Mouse (Mus musculus) limb, embryonic 11.5 days (tissue): Measurements from ENCODE around the gene Lactb. TPM values are rescaled to one million over a fixed set of nuclear protein-coding genes. Genes with fewer than 3 reads are reported as not detected.
"Not testable (repeated sequence)": the region's sequence is repeated elsewhere in the genome, so short reads cannot be mapped to it uniquely, and the experiment has no call there.

Experiments
- ATAC-seq: fragments of 200-750 bp; cut with Nextera tagmentation; 2 replicates; pipeline ENCODE4 v1.8.0; 2017; ENCODE audit warnings: low read depth; ENCODE audit not compliant: insufficient number of reproducible peaks, low FRiP score, low TSS enrichment
- DNase-seq: peaks from one replicate; pipeline ENCODE4 v3.0.0-alpha.2; 2015; ENCODE audit warnings: low spot score
- H3K27ac ChIP-seq: fragments of 300-500 bp; sonication (generic); replicated peaks from 2 replicates; pipeline ENCODE4 v1.5.1; 2014; ENCODE audit warnings: low read depth, mild to moderate bottlenecking, low read length
- H3K27me3 ChIP-seq: fragments of 300-500 bp; sonication (generic); 2 replicates; pipeline ENCODE4 v1.6.1; 2014; ENCODE audit warnings: mild to moderate bottlenecking, low read length, mixed read lengths; ENCODE audit not compliant: control insufficient read depth, insufficient read depth
- H3K36me3 ChIP-seq: fragments of 300-500 bp; sonication (generic); 2 replicates; pipeline ENCODE4 v1.6.1; 2014; ENCODE audit warnings: mild to moderate bottlenecking, low read length, moderate library complexity, mixed read lengths; ENCODE audit not compliant: control insufficient read depth, insufficient read depth
- H3K4me1 ChIP-seq: fragments of 300-500 bp; sonication (generic); 2 replicates; pipeline ENCODE4 v1.6.1; 2014; ENCODE audit warnings: low read length, mixed read lengths; ENCODE audit not compliant: control insufficient read depth, insufficient read depth
- H3K4me2 ChIP-seq: fragments of 300-500 bp; sonication (generic); 2 replicates; pipeline ENCODE4 v1.6.1; 2014; ENCODE audit warnings: low read depth, mild to moderate bottlenecking, moderate library complexity; ENCODE audit not compliant: severe bottlenecking
- H3K4me3 ChIP-seq: fragments of 300-500 bp; sonication (generic); 2 replicates; pipeline ENCODE4 v1.5.1; 2014; ENCODE audit warnings: low read depth, low read length
- H3K9ac ChIP-seq: fragments of 300-500 bp; sonication (generic); 2 replicates; pipeline ENCODE4 v1.6.1; 2014; ENCODE audit warnings: mild to moderate bottlenecking, low read length
- H3K9me3 ChIP-seq: fragments of 300-500 bp; sonication (generic); 2 replicates; pipeline ENCODE4 v1.6.1; 2016; ENCODE audit warnings: low read length; ENCODE audit not compliant: control insufficient read depth
- WGBS: fragments of 180-500 bp; shearing (Covaris S2); extraction: QIAGEN DNeasy Blood & Tissue Kit; methylation state at CpG from one replicate; pipeline ENCODE4 v1.1.7; 2014; 5-methylcytosine and 5-hydroxymethylcytosine counted together
- polyA plus RNA-seq: library from polyadenylated mRNA; unstranded; fragments of >200 nt; fragmentation: Nextera tagmentation; extraction: Ambion mirVana; gene quantifications from 2 replicates; pipeline ENCODE4 v1.2.1, GENCODE M21; 2014

Gene Lactb
- polyA plus RNA-seq, 1 experiment from 2014 or later: 9.0 TPM

GRCm38 (mm10) chr9:66915869-66916785, 59.2 kb downstream of the Lactb start:
- H3K4me3 ChIP-seq: no peak overlapping the region
- H3K9ac ChIP-seq: no peak overlapping the region
- H3K4me1 ChIP-seq: no peaks in the 10 kb centered on the region
- DNase-seq: no peak
- H3K9me3 ChIP-seq: no peaks in the 10 kb centered on the region
- ATAC-seq: no peak
- WGBS: 88% methylated on average over 9 of the region's 9 CpGs
- no peak overlapping the region for H3K27ac ChIP-seq
- H3K4me2 ChIP-seq: no peak overlapping the region
- no peaks in the 10 kb centered on the region for H3K27me3 ChIP-seq
- peaks cover 2% of the 10 kb centered on the region; the same call in 1 of the 2 replicates for H3K36me3 ChIP-seq

DNA sequence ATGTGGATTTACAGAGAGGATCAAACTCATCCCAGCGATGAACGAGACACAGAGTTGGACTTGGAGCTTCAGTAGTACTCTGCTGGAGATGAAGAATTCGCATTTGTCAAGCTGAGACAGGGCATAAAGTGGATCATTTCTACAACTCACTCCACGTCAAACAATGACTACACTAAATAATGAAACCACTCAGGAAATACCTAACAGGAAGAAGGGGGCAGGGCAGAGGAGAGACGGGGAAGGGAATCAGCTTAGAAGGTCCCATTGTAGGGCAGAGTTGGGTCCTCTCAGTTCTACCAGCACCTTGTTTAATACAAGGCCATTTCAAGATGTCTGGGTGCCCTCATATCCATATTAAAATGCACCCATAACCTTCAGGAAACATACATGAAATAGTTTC, 59.9 kb downstream of the Lactb start:
- no peak overlapping the region; the same call in 1 of the 2 replicates for H3K27ac ChIP-seq
- no peaks in the 10 kb centered on the region for H3K4me1 ChIP-seq

GRCm38 (mm10) chr9:66914540-66914939, 60.7 kb downstream of the Lactb start:
- WGBS: 94% methylated on average over 3 of the region's 3 CpGs
- DNase-seq (no peak), ATAC-seq (no peak)
- Histone ChIP-seq H3K4me2 (no peak overlapping the region), H3K4me1 (no peaks in the 10 kb centered on the region), H3K9ac (no peak overlapping the region), H3K27ac (no peak overlapping the region), H3K36me3 (peaks cover 2% of the 10 kb centered on the region), H3K9me3 (no peaks in the 10 kb centered on the region), H3K27me3 (no peaks in the 10 kb centered on the region), H3K4me3 (no peak overlapping the region)

More for the DNA sequence above, 59.9 kb downstream of the Lactb start:
- no peak overlapping the region for H3K9ac ChIP-seq
- no peak for DNase-seq
- H3K4me3 ChIP-seq: no peak overlapping the region
- no peak for ATAC-seq
- WGBS: 86% methylated on average over 5 of the region's 5 CpGs
- H3K27me3 ChIP-seq: no peaks in the 10 kb centered on the region
- H3K4me2 ChIP-seq: no peak overlapping the region
- H3K9me3 ChIP-seq: no peaks in the 10 kb centered on the region
- H3K36me3 ChIP-seq: peaks cover 2% of the 10 kb centered on the region

GRCm38 (mm10) chr9:66913254-66913934, 61.9 kb downstream of the Lactb start:
- ATAC-seq, H3K4me1 ChIP-seq, H3K4me2 ChIP-seq, DNase-seq, H3K4me3 ChIP-seq, H3K9ac ChIP-seq, H3K36me3 ChIP-seq, H3K9me3 ChIP-seq, H3K27me3 ChIP-seq, H3K27ac ChIP-seq: not testable (repeated sequence)
- 87% methylated on average over 5 of the region's 5 CpGs for WGBS

DNA sequence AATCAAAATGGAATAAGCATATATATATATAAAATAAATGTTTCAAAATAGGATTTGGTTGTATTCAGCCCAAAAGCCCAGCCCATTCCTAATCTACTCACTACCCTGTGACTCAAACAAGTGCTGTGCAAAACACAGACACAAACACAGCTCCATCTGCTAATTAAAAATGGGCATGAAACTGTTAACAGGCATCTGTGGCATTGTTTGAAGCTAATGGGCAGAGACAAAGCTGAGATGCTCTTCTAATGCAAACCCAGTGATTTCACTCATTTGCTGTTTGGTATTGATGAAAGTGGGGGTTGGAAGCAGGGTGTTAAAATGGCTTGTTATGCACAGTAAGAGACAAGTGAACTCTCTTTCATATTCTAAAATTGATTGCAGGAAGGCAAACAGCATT, 63.0 kb downstream of the Lactb start:
- H3K4me2 ChIP-seq: no peak overlapping the region

DNA sequence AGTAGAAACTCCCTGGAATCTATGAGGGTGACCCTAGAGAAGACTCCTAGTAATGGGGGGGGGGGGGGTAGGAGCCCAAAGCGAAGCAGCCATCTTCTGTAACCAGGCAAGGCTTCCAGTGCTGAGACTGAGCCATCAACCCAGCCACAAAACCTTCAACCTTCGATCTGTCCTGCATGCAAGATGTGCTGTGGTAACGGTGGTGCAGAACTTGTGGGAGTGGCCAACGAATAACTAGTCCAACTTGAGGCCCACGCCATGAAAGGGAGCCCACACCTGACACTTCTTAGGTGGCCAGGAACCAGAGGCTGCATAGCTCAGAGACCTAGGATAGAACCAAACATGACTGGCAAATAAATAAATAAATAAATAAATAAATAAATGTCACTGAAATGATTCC, 64.6 kb downstream of the Lactb start:
- Histone ChIP-seq H3K27me3 (no peaks in the 10 kb centered on the region), H3K9me3 (no peaks in the 10 kb centered on the region), H3K4me3 (no peak overlapping the region), H3K9ac (no peak overlapping the region), H3K27ac (no peak overlapping the region), H3K4me2 (no peak overlapping the region), H3K4me1 (peaks cover 7% of the 10 kb centered on the region; the same call in 1 of the 2 replicates), H3K36me3 (peaks cover 2% of the 10 kb centered on the region)
- ATAC-seq (no peak), DNase-seq (no peak)
- 91% methylated on average over 5 of the region's 5 CpGs for WGBS

More for the DNA sequence above, 63.0 kb downstream of the Lactb start:
- Histone ChIP-seq H3K9ac (no peak overlapping the region), H3K4me1 (no peaks in the 10 kb centered on the region), H3K9me3 (no peaks in the 10 kb centered on the region), H3K4me3 (no peak overlapping the region), H3K36me3 (peaks cover 2% of the 10 kb centered on the region), H3K27ac (no peak overlapping the region), H3K27me3 (no peaks in the 10 kb centered on the region)
- ATAC-seq (no peak), DNase-seq (no peak)

DNA sequence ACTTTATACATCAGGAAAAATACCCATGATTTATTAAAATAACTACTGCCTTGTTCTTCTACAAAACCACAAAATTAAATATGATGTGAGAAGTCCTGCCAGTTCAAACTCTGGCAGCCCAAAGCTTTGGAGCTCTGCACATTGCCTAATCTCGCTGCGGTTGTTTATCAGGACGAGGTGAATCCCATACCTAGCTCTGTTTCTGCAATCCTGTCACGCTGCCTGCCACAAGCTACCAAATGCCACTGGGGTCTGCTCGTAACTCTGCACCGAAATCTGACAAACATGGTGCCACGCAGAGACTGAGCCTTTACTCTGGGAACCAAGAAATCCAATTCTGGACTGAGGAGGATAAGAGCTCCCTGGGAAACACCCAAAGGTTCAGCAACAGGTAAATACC, 65.4 kb downstream of the Lactb start:
- Histone ChIP-seq H3K36me3 (peaks cover 1% of the 10 kb centered on the region), H3K4me3 (no peak overlapping the region), H3K9ac (no peak overlapping the region), H3K9me3 (no peaks in the 10 kb centered on the region), H3K27me3 (no peaks in the 10 kb centered on the region), H3K27ac (no peak overlapping the region), H3K4me2 (no peak overlapping the region), H3K4me1 (peaks cover 8% of the 10 kb centered on the region; the same call in 1 of the 2 replicates)
- no peak for ATAC-seq
- 89% methylated on average over 7 of the region's 7 CpGs for WGBS
- no peak for DNase-seq

- DNase-seq: no peak
- 88% methylated on average over 5 of the region's 5 CpGs for WGBS
- no peak overlapping the region for H3K4me2 ChIP-seq
- no peak overlapping the region for H3K4me3 ChIP-seq
- H3K27me3 ChIP-seq: no peaks in the 10 kb centered on the region
- H3K9me3 ChIP-seq: no peaks in the 10 kb centered on the region
- no peaks in the 10 kb centered on the region; the same call in 1 of the 2 replicates for H3K36me3 ChIP-seq
- ATAC-seq: no peak
- peaks cover 8% of the 10 kb centered on the region; the same call in 1 of the 2 replicates for H3K4me1 ChIP-seq
- H3K27ac ChIP-seq: no peak overlapping the region
- no peak overlapping the region for H3K9ac ChIP-seq
Measured at GRCm38 (mm10) chr9:66907746-66908397, 67.4 kb downstream of the Lactb start.
